8 mouse cellular contexts compared by ENCODE assay signal in genomic region chr17:25133275-25133698, GRCm38 (mm10). TPM values are rescaled to one million over a fixed set of nuclear protein-coding genes. Genes with fewer than 3 reads are reported as not detected.
DNase-seq lines count a peak whose midpoint lies in the region; ATAC-seq and TF ChIP-seq lines count a peak whose summit lies in the region.

TSS of gene Clcn7 (plus strand) at chr17:25133391.

- no peak for TF ChIP-seq CTCF in lung, postnatal 0 days (IDR thresholded peaks at IDR 0.05)

- peak within 1 kb of the TSS; percentile 82 for H3K9ac ChIP-seq in lung, postnatal 0 days (replicated peaks; ENCODE audit: low read depth)

- peak within 1 kb of the TSS; percentile 88 for H3K27ac ChIP-seq in hindbrain, embryonic 10.5 days
- H3K27ac ChIP-seq in lung, postnatal 0 days (ENCODE audit: low read length): peak within 1 kb of the TSS; percentile 62

- H3K4me2 ChIP-seq in lung, postnatal 0 days (replicated peaks; ENCODE audit: low read depth, low read length): peak within 1 kb of the TSS; percentile 71

- peaks cover 13% of the 10 kb centered on the region for H3K36me3 ChIP-seq in hindbrain, embryonic 10.5 days
- no peaks in the 10 kb centered on the region for H3K36me3 ChIP-seq in lung, postnatal 0 days (ENCODE audit: insufficient read depth, low read length)

- no peaks in the 10 kb centered on the region for H3K27me3 ChIP-seq in hindbrain, embryonic 10.5 days (ENCODE audit: insufficient read depth, poor library complexity, severe bottlenecking)
- H3K27me3 ChIP-seq in lung, postnatal 0 days (replicated peaks; ENCODE audit: insufficient read depth, low read length): no peaks in the 10 kb centered on the region

- H3K4me3 ChIP-seq in hindbrain, embryonic 10.5 days: peak within 1 kb of the TSS; percentile 93
- peak within 1 kb of the TSS; percentile 98 for H3K4me3 ChIP-seq in lung, postnatal 0 days (ENCODE audit: low read depth, low read length)

- no peak for TF ChIP-seq EP300 in lung, postnatal 0 days (IDR thresholded peaks at IDR 0.05)

- under 1% methylated on average over 40 of the region's 40 CpGs for WGBS in hindbrain, embryonic 10.5 days
- under 1% methylated on average over 39 of the region's 40 CpGs for WGBS in lung, postnatal 0 days

- ATAC-seq in frontal cortex, adult (ENCODE audit: low TSS enrichment): peak; percentile 90
- peak; percentile 95 for ATAC-seq in lung, postnatal 0 days

- H3K9me3 ChIP-seq in hindbrain, embryonic 10.5 days: no peaks in the 10 kb centered on the region
- H3K9me3 ChIP-seq in lung, postnatal 0 days (ENCODE audit: low read length): no peaks in the 10 kb centered on the region

- DNase-seq in MEL-GATA-1-ER (ENCODE audit: extremely low read depth, low read depth): peak; percentile 67
- peak; percentile 92 for DNase-seq in cerebellum, adult 8-10 months
- DNase-seq in hindbrain, embryonic 10.5 days (ENCODE audit: low spot score): peak; percentile 92
- peak; percentile 93 for DNase-seq in layer of hippocampus, adult 9-11 months
- DNase-seq in lung, postnatal 0 days (ENCODE audit: low spot score): peak; percentile 96
- DNase-seq in ovary, postnatal 14 days (ENCODE audit: low spot score): peak; percentile 87
- peak; percentile 89 for DNase-seq in thymus, postnatal 14 days

- peaks cover 12% of the 10 kb centered on the region for H3K4me1 ChIP-seq in hindbrain, embryonic 10.5 days (replicated peaks)
- peaks cover 5% of the 10 kb centered on the region for H3K4me1 ChIP-seq in lung, postnatal 0 days (ENCODE audit: insufficient read depth, low read depth, low read length)

RNA-seq across cellular contexts. Expression of gene Clcn7, which starts in this region (rescaled TPM):
- polyA plus RNA-seq in hindbrain, embryonic 10.5 days (2016; fragmentation: Nextera tagmentation; extraction: Ambion mirVana): 23.5 and 24.7 TPM in 2 replicates
- 18.0 and 19.2 TPM in 2 replicates for polyA plus RNA-seq in lung, postnatal 0 days (2015; fragmentation: Nextera tagmentation; extraction: Ambion mirVana)

Comparison
In these comparisons a context has a peak if more than half of its experiments do, and no peak if none do; other contexts are left out.
1. Peak in every context shown above with its lines: DNase-seq, ATAC-seq, H3K4me3 ChIP-seq and H3K27ac ChIP-seq.